In the genomic region with DNA sequence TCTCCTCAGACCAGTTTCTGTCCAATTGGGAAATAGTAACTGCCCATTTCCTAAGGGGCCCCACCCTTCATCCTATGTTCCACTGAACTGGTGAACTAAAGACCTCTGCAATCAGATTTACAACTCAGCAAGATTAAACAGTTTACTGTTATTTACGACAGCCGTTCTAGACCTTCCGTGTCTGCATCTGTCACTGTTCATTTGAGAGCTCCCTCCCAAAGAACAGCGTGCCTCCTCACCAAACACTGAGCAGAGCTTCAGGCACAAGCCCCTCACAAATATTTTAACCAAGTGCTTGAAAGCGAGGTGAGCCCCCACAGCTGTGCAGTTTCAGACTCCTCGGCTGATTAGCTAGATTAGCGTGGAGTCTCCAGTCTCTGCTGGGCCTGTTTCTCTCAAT, we compare ENCODE assay signal across 26 mouse cellular contexts. TPM values are rescaled to one million over a fixed set of nuclear protein-coding genes. Genes with fewer than 3 reads are reported as not detected.
DNase-seq lines count a peak whose midpoint lies in the region; ATAC-seq and TF ChIP-seq lines count a peak whose summit lies in the region.
"Had no signal": no experiment of that assay in that cellular context is flagged by ENCODE, and none has a peak within 500 bp of the region (broad histone marks: within the 10 kb centered on the region; RNA-seq: fewer than 3 reads in every experiment).

No protein-coding gene starts in this region.

- no peak for TF ChIP-seq POLR2A in lung, adult 2 months (IDR thresholded peaks at IDR 0.05; ENCODE audit: borderline replicate concordance, extremely low read depth, low read depth, low read length)

- 0 out of 2 replicates have a peak overlapping the region, but pooled peaks have one; percentile 10 for H3K9ac ChIP-seq in heart, embryonic 12.5 days
- no peak overlapping the region for H3K9ac ChIP-seq in lung, postnatal 0 days (replicated peaks; ENCODE audit: low read depth)
- H3K9ac ChIP-seq in limb, embryonic 12.5 days (replicated peaks), result no peak overlapping the region
- no peak overlapping the region for H3K9ac ChIP-seq in stomach, embryonic 16.5 days (ENCODE audit: low read length)
- H3K9ac ChIP-seq: embryonic facial prominence, embryonic 12.5 days; forebrain, postnatal 0 days; hindbrain, embryonic 15.5 days; liver, embryonic 15.5 days; midbrain, embryonic 12.5 days had no signal

- DNase-seq in heart, adult 9 months (ENCODE audit: low spot score in 2 of 2), result no peak
- DNase-seq in lung, postnatal 0 days (ENCODE audit: low spot score), result peak; percentile 31
- no peak for DNase-seq in lung, adult 2 months
- no peak for DNase-seq in left cerebral cortex, adult 11 months (ENCODE audit: low spot score)
- DNase-seq in gastrocnemius, postnatal 25 days, result no peak
- DNase-seq: cerebellum, postnatal 14 days; forebrain, postnatal 0 days; heart, postnatal 14 days; kidney, postnatal 25 days; thymus, adult 2 months had no signal

- no peak for ATAC-seq in heart, embryonic 12.5 days (ENCODE audit: insufficient number of reproducible peaks, low FRiP score)
- 0 out of 2 replicates have a peak, but pooled peaks have one; percentile 32 for ATAC-seq in lung, postnatal 0 days
- peak; percentile 54; the same call in 1 of the 2 replicates for ATAC-seq in limb, embryonic 12.5 days (ENCODE audit: insufficient number of reproducible peaks, insufficient read depth, low FRiP score, low TSS enrichment, low read depth)
- peak; percentile 48; the same call in 1 of the 2 replicates for ATAC-seq in stomach, embryonic 16.5 days (ENCODE audit: insufficient read depth, low FRiP score)
- ATAC-seq: forebrain, postnatal 0 days had no signal

- WGBS in heart, embryonic 12.5 days, result 43% methylated on average over 7 of the region's 7 CpGs
- WGBS in lung, postnatal 0 days, result 47% methylated on average over 7 of the region's 7 CpGs
- 51% methylated on average over 7 of the region's 7 CpGs for WGBS in lung, adult 2 months
- WGBS in limb, embryonic 12.5 days, result 6% methylated on average over 7 of the region's 7 CpGs
- 23% methylated on average over 7 of the region's 7 CpGs for WGBS in stomach, embryonic 16.5 days

- no peak overlapping the region for H3K27ac ChIP-seq in heart, embryonic 12.5 days (ENCODE audit: poor library complexity, severe bottlenecking)
- no peak overlapping the region for H3K27ac ChIP-seq in lung, postnatal 0 days (ENCODE audit: low read length)
- peak overlapping the region; percentile 47; the same call in 1 of the 2 replicates for H3K27ac ChIP-seq in limb, embryonic 12.5 days
- peak overlapping the region; percentile 80; the same call in 1 of the 2 replicates for H3K27ac ChIP-seq in stomach, embryonic 16.5 days (ENCODE audit: low read length)
- H3K27ac ChIP-seq: embryonic facial prominence, embryonic 12.5 days; heart, embryonic 10.5 days; hindbrain, embryonic 15.5 days; liver, embryonic 15.5 days; macrophage; midbrain, embryonic 12.5 days had no signal

- H3K9me3 ChIP-seq in heart, embryonic 12.5 days (replicated peaks), result no peaks in the 10 kb centered on the region
- no peaks in the 10 kb centered on the region for H3K9me3 ChIP-seq in lung, postnatal 0 days (ENCODE audit: low read length)
- H3K9me3 ChIP-seq in limb, embryonic 12.5 days, result no peaks in the 10 kb centered on the region
- H3K9me3 ChIP-seq in stomach, embryonic 16.5 days (replicated peaks; ENCODE audit: control insufficient read depth, low read length), result no peaks in the 10 kb centered on the region
- H3K9me3 ChIP-seq: embryonic facial prominence, embryonic 12.5 days; heart, embryonic 10.5 days; hindbrain, embryonic 15.5 days; liver, embryonic 15.5 days; midbrain, embryonic 12.5 days had no signal

- peak; percentile 39; the same call in 1 of the 2 replicates for TF ChIP-seq EP300 in lung, postnatal 0 days (IDR thresholded peaks at IDR 0.05)

- no peaks in the 10 kb centered on the region for H3K27me3 ChIP-seq in heart, embryonic 12.5 days (replicated peaks)
- H3K27me3 ChIP-seq in lung, postnatal 0 days (replicated peaks; ENCODE audit: insufficient read depth, low read length), result no peaks in the 10 kb centered on the region
- H3K27me3 ChIP-seq in limb, embryonic 12.5 days, result no peaks in the 10 kb centered on the region; the same call in 1 of the 2 replicates
- H3K27me3 ChIP-seq in stomach, embryonic 16.5 days (ENCODE audit: control insufficient read depth, insufficient read depth, low read length), result no peaks in the 10 kb centered on the region
- H3K27me3 ChIP-seq: CH12.LX; embryonic facial prominence, embryonic 12.5 days; hindbrain, embryonic 15.5 days; liver, embryonic 15.5 days had no signal

- H3K4me3 ChIP-seq in heart, embryonic 12.5 days, result no peak overlapping the region
- no peak overlapping the region for H3K4me3 ChIP-seq in lung, postnatal 0 days (ENCODE audit: low read depth, low read length)
- no peak overlapping the region for H3K4me3 ChIP-seq in lung, adult 2 months (replicated peaks; ENCODE audit: extremely low read depth, low read depth, low read length)
- no peak overlapping the region for H3K4me3 ChIP-seq in limb, embryonic 12.5 days (replicated peaks)
- H3K4me3 ChIP-seq in stomach, embryonic 16.5 days (replicated peaks; ENCODE audit: low read length), result no peak overlapping the region
- H3K4me3 ChIP-seq: embryonic facial prominence, embryonic 12.5 days; heart, embryonic 10.5 days; hindbrain, embryonic 15.5 days; liver, embryonic 15.5 days; midbrain, embryonic 12.5 days had no signal

- H3K36me3 ChIP-seq in heart, embryonic 12.5 days, result peaks cover 2% of the 10 kb centered on the region; the same call in 1 of the 2 replicates
- H3K36me3 ChIP-seq in lung, postnatal 0 days (ENCODE audit: insufficient read depth, low read length), result no peaks in the 10 kb centered on the region
- H3K36me3 ChIP-seq in limb, embryonic 12.5 days, result no peaks in the 10 kb centered on the region
- no peaks in the 10 kb centered on the region for H3K36me3 ChIP-seq in stomach, embryonic 16.5 days (ENCODE audit: control insufficient read depth, insufficient read depth, low read length)
- H3K36me3 ChIP-seq: embryonic facial prominence, embryonic 12.5 days; hindbrain, embryonic 15.5 days; liver, embryonic 15.5 days; midbrain, embryonic 12.5 days had no signal

- peaks cover 60% of the 10 kb centered on the region for H3K4me1 ChIP-seq in heart, embryonic 12.5 days (replicated peaks)
- no peaks in the 10 kb centered on the region; the same call in 1 of the 2 replicates for H3K4me1 ChIP-seq in lung, postnatal 0 days (ENCODE audit: insufficient read depth, low read depth, low read length)
- H3K4me1 ChIP-seq in lung, adult 2 months (ENCODE audit: control insufficient read depth, insufficient read depth, low read length), result no peaks in the 10 kb centered on the region; the same call in 1 of the 2 replicates
- peaks cover 47% of the 10 kb centered on the region for H3K4me1 ChIP-seq in limb, embryonic 12.5 days (replicated peaks)
- H3K4me1 ChIP-seq in stomach, embryonic 16.5 days (ENCODE audit: control insufficient read depth, insufficient read depth, low read length), result peaks cover 56% of the 10 kb centered on the region
- H3K4me1 ChIP-seq: liver, embryonic 15.5 days had no signal

- H3K4me2 ChIP-seq in heart, embryonic 12.5 days, result no peak overlapping the region
- H3K4me2 ChIP-seq in lung, postnatal 0 days (replicated peaks; ENCODE audit: low read depth, low read length), result no peak overlapping the region
- no peak overlapping the region for H3K4me2 ChIP-seq in limb, embryonic 12.5 days
- H3K4me2 ChIP-seq in stomach, embryonic 16.5 days (ENCODE audit: low read depth, low read length), result no peak overlapping the region
- H3K4me2 ChIP-seq: embryonic facial prominence, embryonic 12.5 days; hindbrain, embryonic 15.5 days; liver, embryonic 15.5 days; midbrain, embryonic 12.5 days had no signal

- TF ChIP-seq CTCF in lung, postnatal 0 days (IDR thresholded peaks at IDR 0.05), result no peak
- no peak for TF ChIP-seq CTCF in lung, adult 2 months (IDR thresholded peaks at IDR 0.05; ENCODE audit: insufficient read depth, low read length)

RNA-seq across cellular contexts. Expression of gene Pgm5, which starts 13.3 kb away (rescaled TPM):
- 4.7 and 5.1 TPM in 2 replicates for polyA plus RNA-seq in heart, embryonic 12.5 days (2016; fragmentation: Nextera tagmentation; extraction: Ambion mirVana)
- 3.4 and 4.5 TPM in 2 replicates for polyA plus RNA-seq in lung, postnatal 0 days (2015; fragmentation: Nextera tagmentation; extraction: Ambion mirVana)
- polyA plus RNA-seq in lung, adult 2 months (2012; rRNA removed), result 18.5 and 21.8 TPM in 2 replicates
- polyA plus RNA-seq in limb, embryonic 12.5 days (2016; fragmentation: Nextera tagmentation; extraction: Ambion mirVana), result 2.4 and 2.6 TPM in 2 replicates
- polyA plus RNA-seq in stomach, embryonic 16.5 days (2015; fragmentation: Nextera tagmentation; extraction: Ambion mirVana), result 7.3 and 10.5 TPM in 2 replicates
- total RNA-seq in gastrocnemius, postnatal 25 days (2021), result 10 to 100 TPM; 11.6 to 13.4 TPM
- total RNA-seq: CH12.LX; neutrophil, adult 5-6 weeks had no signal

RNA-seq across cellular contexts. Expression of gene Gm10053, which starts 27.1 kb away (rescaled TPM):
- polyA plus RNA-seq in heart, embryonic 12.5 days (2016; fragmentation: Nextera tagmentation; extraction: Ambion mirVana), result 627 and 634 TPM in 2 replicates
- polyA plus RNA-seq in lung, postnatal 0 days (2015; fragmentation: Nextera tagmentation; extraction: Ambion mirVana), result 138 and 154 TPM in 2 replicates
- polyA plus RNA-seq in lung, adult 2 months (2012; rRNA removed), result 2.6 and 9.2 TPM in 2 replicates
- polyA plus RNA-seq in limb, embryonic 12.5 days (2016; fragmentation: Nextera tagmentation; extraction: Ambion mirVana), result 218 and 220 TPM in 2 replicates
- polyA plus RNA-seq in stomach, embryonic 16.5 days (2015; fragmentation: Nextera tagmentation; extraction: Ambion mirVana), result 239 and 241 TPM in 2 replicates
- total RNA-seq in gastrocnemius, postnatal 25 days (2021), result 100 to 1,000 TPM; 601 to 620 TPM

RNA-seq across cellular contexts. Expression of gene Foxd4, which starts 52.7 kb away (rescaled TPM):
- polyA plus RNA-seq in heart, embryonic 12.5 days (2016; fragmentation: Nextera tagmentation; extraction: Ambion mirVana), result not detected in 2 replicates
- polyA plus RNA-seq in lung, postnatal 0 days (2015; fragmentation: Nextera tagmentation; extraction: Ambion mirVana), result 0.19 and 0.24 TPM in 2 replicates
- 0.06 and 0.28 TPM in 2 replicates for polyA plus RNA-seq in lung, adult 2 months (2012; rRNA removed)
- not detected in 2 replicates for polyA plus RNA-seq in limb, embryonic 12.5 days (2016; fragmentation: Nextera tagmentation; extraction: Ambion mirVana)
- polyA plus RNA-seq in stomach, embryonic 16.5 days (2015; fragmentation: Nextera tagmentation; extraction: Ambion mirVana), result 0.10 TPM in 1 of 2 replicates, not detected in the other
- not detected for total RNA-seq in gastrocnemius, postnatal 25 days (2021)
- total RNA-seq: adrenal gland, adult 18-20 months; CH12.LX; forebrain, postnatal 0 days; gastrocnemius, adult 8-10 months; heart, postnatal 14 days; layer of hippocampus, postnatal 14 days; left cerebral cortex, postnatal 4 days had no signal
- polyA plus RNA-seq: embryonic facial prominence, embryonic 12.5 days; forebrain, postnatal 0 days; heart, embryonic 10.5 days; liver, embryonic 15.5 days; macrophage; thymus, adult 2 months; urinary bladder, adult 2 months had no signal

Comparison
In these comparisons a context has a peak if more than half of its experiments do, and no peak if none do; other contexts are left out.
1. RNA of gene Gm10053, which starts 27.1 kb away (polyA plus RNA-seq): 627 to 634 TPM in heart, embryonic 12.5 days, 239 to 241 TPM in stomach, embryonic 16.5 days, 218 to 220 TPM in limb, embryonic 12.5 days and 138 to 154 TPM in lung, postnatal 0 days; 2.6 to 9.2 TPM in lung, adult 2 months; every median in the first group is over 10 times any median in the second.
2. H3K27ac ChIP-seq: peak in limb, embryonic 12.5 days (single experiment) and stomach, embryonic 16.5 days (single experiment); none in heart, embryonic 12.5 days (single experiment) and lung, postnatal 0 days (single experiment).